Mouse (Mus musculus): Measurements from ENCODE around the gene Tmem63c.

Gene Tmem63c

GRCm38 (mm10) chr12:87000840-87001176 is 20.3 kb upstream of the Tmem63c start:
- DNase-seq (ENCODE audit: low spot score) = no peak

- DNase-seq (ENCODE audit: low spot score) = no peak
Observed at GRCm38 (mm10) chr12:87002209-87002608, 18.9 kb upstream of the Tmem63c start.

- DNase-seq (ENCODE audit: low spot score) = no peak
Observed at GRCm38 (mm10) chr12:87002815-87003214, 18.3 kb upstream of the Tmem63c start.

GRCm38 (mm10) chr12:87003606-87004005 is 17.5 kb upstream of the Tmem63c start:
- no peak for DNase-seq (ENCODE audit: low spot score)

- no peak for DNase-seq (ENCODE audit: low spot score)
Observed at GRCm38 (mm10) chr12:87004596-87004995, 16.5 kb upstream of the Tmem63c start.

- DNase-seq (ENCODE audit: low spot score) = no peak
Observed at GRCm38 (mm10) chr12:87017041-87017440, 4.1 kb upstream of the Tmem63c start.

- DNase-seq (ENCODE audit: low spot score) = no peak
Observed at GRCm38 (mm10) chr12:87018756-87019155, 2.4 kb upstream of the Tmem63c start.

- DNase-seq (ENCODE audit: low spot score) = no peak
Observed at GRCm38 (mm10) chr12:87022006-87022405, 866 bp downstream of the Tmem63c start.

- DNase-seq (ENCODE audit: low spot score) = no peak
Observed at GRCm38 (mm10) chr12:87023456-87023855, 2.3 kb downstream of the Tmem63c start.

- peak; percentile 59 for DNase-seq (ENCODE audit: low spot score)
Observed at GRCm38 (mm10) chr12:87026109-87026870, 5.2 kb downstream of the Tmem63c start.

GRCm38 (mm10) chr12:87026871-87027240 is 5.7 kb downstream of the Tmem63c start:
- DNase-seq (ENCODE audit: low spot score) = no peak

GRCm38 (mm10) chr12:87027391-87027790 is 6.3 kb downstream of the Tmem63c start:
- no peak for DNase-seq (ENCODE audit: low spot score)

- DNase-seq (ENCODE audit: low spot score) = no peak
Observed at GRCm38 (mm10) chr12:87028068-87028467, 6.9 kb downstream of the Tmem63c start.

- no peak for DNase-seq (ENCODE audit: low spot score)
Observed at GRCm38 (mm10) chr12:87029251-87029976, 8.3 kb downstream of the Tmem63c start.

- peak; percentile 39 for DNase-seq (ENCODE audit: low spot score)
Observed at GRCm38 (mm10) chr12:87031163-87031763, 10.1 kb downstream of the Tmem63c start.

- no peak for DNase-seq (ENCODE audit: low spot score)
Observed at GRCm38 (mm10) chr12:87036631-87037030, 15.5 kb downstream of the Tmem63c start.

GRCm38 (mm10) chr12:87040166-87040565 is 19.0 kb downstream of the Tmem63c start:
- DNase-seq (ENCODE audit: low spot score) = no peak

GRCm38 (mm10) chr12:87040857-87041256 is 19.7 kb downstream of the Tmem63c start:
- DNase-seq (ENCODE audit: low spot score) = no peak

- no peak for DNase-seq (ENCODE audit: low spot score)
Observed at GRCm38 (mm10) chr12:87042456-87042855, 21.3 kb downstream of the Tmem63c start.

- no peak for DNase-seq (ENCODE audit: low spot score)
Observed at GRCm38 (mm10) chr12:87043221-87043620, 22.1 kb downstream of the Tmem63c start.

- DNase-seq (ENCODE audit: low spot score) = peak; percentile 65
Observed at GRCm38 (mm10) chr12:87044711-87045110, 23.6 kb downstream of the Tmem63c start.

GRCm38 (mm10) chr12:87047536-87047935 is 26.4 kb downstream of the Tmem63c start:
- DNase-seq (ENCODE audit: low spot score) = no peak

- peak; percentile 49 for DNase-seq (ENCODE audit: low spot score)
Observed at GRCm38 (mm10) chr12:87052661-87053321, 31.7 kb downstream of the Tmem63c start.

Data from MN1 (cell line).